Comparison of ENCODE assay signal across 1 mouse cellular context in genomic region chr17:47484241-47484921, GRCm38 (mm10).
TF ChIP-seq lines count a peak whose summit lies in the region.

No protein-coding gene starts in this region.

TF ChIP-seq in MEL, 35 proteins besides CTCF, POLR2A, EP300 and RAD21 (continued from another document):
- no peak for TF ChIP-seq KAT2A (conservative IDR thresholded peaks at IDR 0.05; ENCODE audit: low read depth, low read length)
- no peak for TF ChIP-seq HCFC1 (IDR thresholded peaks at IDR 0.05; ENCODE audit: low read depth, low read length)
- TF ChIP-seq TCF12 (IDR thresholded peaks at IDR 0.05; ENCODE audit: low read depth, low read length), result 0 out of 2 replicates have a peak, but pooled peaks have one; percentile 20
- no peak for TF ChIP-seq ZNF384 (IDR thresholded peaks at IDR 0.05; ENCODE audit: low read depth, low read length)
- TF ChIP-seq MAZ (IDR thresholded peaks at IDR 0.05; ENCODE audit: low read depth, low read length), result peak; percentile 80
- no peak for TF ChIP-seq RCOR1 (IDR thresholded peaks at IDR 0.05; ENCODE audit: low read depth, low read length)
- TF ChIP-seq MAX (IDR thresholded peaks at IDR 0.05; ENCODE audit: low read length), result no peak
- TF ChIP-seq POLR2AphosphoS2 (IDR thresholded peaks at IDR 0.05; ENCODE audit: low read length), result no peak
- peak; percentile 68 for TF ChIP-seq MXI1 (IDR thresholded peaks at IDR 0.05; ENCODE audit: low read depth, low read length)
- TF ChIP-seq SIN3A (IDR thresholded peaks at IDR 0.05; ENCODE audit: low read length), result peak; percentile 82
- TF ChIP-seq ELF1 (IDR thresholded peaks at IDR 0.05; ENCODE audit: low read depth, low read length), result peak; percentile 24; the same call in 1 of the 2 replicates
- TF ChIP-seq TBP (IDR thresholded peaks at IDR 0.05; ENCODE audit: low read depth, low read length), result no peak
